Mouse (Mus musculus): ENCODE data around the gene Akr1c14.

GRCm38 (mm10) chr13:4055450-4055849 lies 6.6 kb downstream of the Akr1c14 start:
- TF ChIP-seq CTCF (IDR thresholded peaks at IDR 0.05; ENCODE audit: control insufficient read depth, insufficient read depth, insufficient read length), result no peak
- no peak for TF ChIP-seq USF1 (IDR thresholded peaks at IDR 0.05; ENCODE audit: low read depth)
- TF ChIP-seq CEBPB (IDR thresholded peaks at IDR 0.05; ENCODE audit: low read depth), result no peak
